Mouse (Mus musculus) neural tube, embryonic 10.5 days (tissue): ENCODE measurements around the gene Gm9602.
"Not testable (repeated sequence)": the region's sequence is repeated elsewhere in the genome, so short reads cannot be mapped to it uniquely, and the experiment has no call there.

Experiments
- DNase-seq: peaks from one replicate; pipeline ENCODE4 v3.0.0-alpha.2; 2017; ENCODE audit warnings: low spot score; ENCODE audit errors: extremely low spot score

Gm9602 gene

GRCm38 (mm10) chr14:4776037-4776436 lies at the start of gene Gm9602:
Gene Gm9602 (plus strand): TSS chr14:4776337.
- not testable (repeated sequence) for DNase-seq

DNA sequence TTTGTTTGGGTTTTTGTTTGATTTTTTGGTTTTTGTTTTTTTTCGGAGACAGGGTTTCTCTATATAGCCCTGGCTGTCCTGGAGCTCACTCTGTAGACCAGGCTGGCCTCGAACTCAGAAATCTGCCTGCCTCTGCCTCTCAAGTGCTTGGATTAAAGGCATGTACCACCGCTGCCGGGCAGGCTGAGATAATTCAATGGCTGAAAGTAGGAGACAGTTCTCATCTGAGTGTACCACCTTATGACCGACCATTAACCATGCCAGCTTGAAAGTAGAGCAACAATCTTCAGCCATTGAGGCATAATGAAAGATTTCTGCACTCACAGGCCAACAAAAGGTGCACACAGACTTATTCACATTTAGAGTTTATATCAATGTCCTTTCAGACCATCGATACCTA lies 30.3 kb downstream of the Gm9602 start:
- DNase-seq, result not testable (repeated sequence)

- not testable (repeated sequence) for DNase-seq
Measured at GRCm38 (mm10) chr14:4821950-4822349, 45.8 kb downstream of the Gm9602 start.
